ENCODE assay signal across 10 mouse cellular contexts in the genomic region with DNA sequence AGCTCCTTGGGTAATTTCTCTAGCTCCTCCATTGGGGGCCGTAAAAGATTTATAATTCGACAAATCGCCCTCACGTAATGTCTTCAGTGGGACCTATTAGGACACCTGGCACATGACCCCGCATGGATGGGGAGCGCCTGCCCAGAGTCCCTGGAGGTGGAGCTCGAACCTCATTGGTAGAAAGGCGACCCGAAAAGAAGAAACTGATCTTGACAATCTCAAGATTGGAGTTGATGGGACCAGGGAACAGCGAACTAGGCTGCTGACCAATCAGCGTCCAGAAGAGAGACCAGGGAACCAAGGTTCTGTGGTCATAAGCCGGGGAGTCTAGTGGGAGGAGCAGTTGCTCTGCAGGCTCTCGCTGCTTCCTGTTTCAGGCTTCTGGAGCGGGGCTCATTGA.
DNase-seq lines count a peak whose midpoint lies in the region; ATAC-seq and TF ChIP-seq lines count a peak whose summit lies in the region.
"Had no signal": no experiment of that assay in that cellular context is flagged by ENCODE, and none has a peak within 500 bp of the region (broad histone marks: within the 10 kb centered on the region; RNA-seq: fewer than 3 reads in every experiment).

No protein-coding gene starts in this region.

- H3K27ac ChIP-seq in lung, postnatal 0 days (ENCODE audit: low read length): no peak overlapping the region
- H3K27ac ChIP-seq: limb, embryonic 10.5 days had no signal

- H3K9me3 ChIP-seq in lung, postnatal 0 days (ENCODE audit: low read length): no peaks in the 10 kb centered on the region
- H3K9me3 ChIP-seq: limb, embryonic 10.5 days had no signal

- no peak for TF ChIP-seq EP300 in lung, postnatal 0 days (IDR thresholded peaks at IDR 0.05)

- H3K27me3 ChIP-seq in lung, postnatal 0 days (replicated peaks; ENCODE audit: insufficient read depth, low read length): no peaks in the 10 kb centered on the region
- H3K27me3 ChIP-seq: CH12.LX had no signal

- H3K9ac ChIP-seq in lung, postnatal 0 days (replicated peaks; ENCODE audit: low read depth): no peak overlapping the region

- intact Hi-C loops in gastrocnemius, postnatal 14 days (cut with DNase I; ENCODE audit: low total_unique reads): no loop called here

- no peaks in the 10 kb centered on the region for H3K4me1 ChIP-seq in lung, postnatal 0 days (ENCODE audit: insufficient read depth, low read depth, low read length)
- H3K4me1 ChIP-seq: limb, embryonic 10.5 days had no signal

- no peak overlapping the region for H3K4me2 ChIP-seq in lung, postnatal 0 days (replicated peaks; ENCODE audit: low read depth, low read length)

- no peak for TF ChIP-seq CTCF in lung, postnatal 0 days (IDR thresholded peaks at IDR 0.05)

- peak; percentile 8 for DNase-seq in gastrocnemius, postnatal 14 days
- no peak for DNase-seq in gastrocnemius, postnatal 25 days
- DNase-seq in lung, postnatal 10 days: peak; percentile 30
- DNase-seq in lung, postnatal 0 days (ENCODE audit: low spot score): no peak
- peak; percentile 10 to 50 for DNase-seq in adrenal gland, postnatal 36 days
- DNase-seq in lung, postnatal 25 days (ENCODE audit: low spot score): peak; percentile 16
- no peak for DNase-seq in layer of hippocampus, adult 18-20 months (ENCODE audit: low spot score in 2 of 2)

- 84% methylated on average over 14 of the region's 14 CpGs for WGBS in lung, postnatal 0 days

- H3K36me3 ChIP-seq in lung, postnatal 0 days (ENCODE audit: insufficient read depth, low read length): no peaks in the 10 kb centered on the region
- H3K36me3 ChIP-seq: limb, embryonic 10.5 days had no signal

- ATAC-seq in lung, postnatal 0 days: no peak
- ATAC-seq: midbrain, embryonic 16.5 days had no signal

- H3K4me3 ChIP-seq in lung, postnatal 0 days (ENCODE audit: low read depth, low read length): no peak overlapping the region
- H3K4me3 ChIP-seq: limb, embryonic 10.5 days had no signal

Comparison
In these comparisons a context has a peak if more than half of its experiments do, and no peak if none do; other contexts are left out.
1. DNase-seq: peak in gastrocnemius, postnatal 14 days (single experiment), lung, postnatal 10 days (single experiment), adrenal gland, postnatal 36 days (2 of 2) and lung, postnatal 25 days (single experiment); none in gastrocnemius, postnatal 25 days (single experiment), lung, postnatal 0 days (single experiment) and layer of hippocampus, adult 18-20 months (0 of 2).